Mouse (Mus musculus) limb, embryonic 14.5 days (tissue): ENCODE data around the gene Ppil1. TPM values are rescaled to one million over a fixed set of nuclear protein-coding genes. Genes with fewer than 3 reads are reported as not detected.
"Not testable (repeated sequence)": the region's sequence is repeated elsewhere in the genome, so short reads cannot be mapped to it uniquely, and the experiment has no call there.

Experiments
- ATAC-seq: fragments of 200-750 bp; cut with Nextera tagmentation; 2 replicates; pipeline ENCODE4 v1.8.0; 2017; ENCODE audit warnings: low read depth, moderate number of reproducible peaks, moderate TSS enrichment; ENCODE audit not compliant: low FRiP score
- DNase-seq: peaks from one replicate; pipeline ENCODE4 v3.0.0-alpha.2; 2015; ENCODE audit warnings: low spot score
- H3K27ac ChIP-seq: fragments of 300-500 bp; sonication (generic); replicated peaks from 2 replicates; pipeline ENCODE4 v1.5.1; 2014; ENCODE audit warnings: low read depth, mild to moderate bottlenecking, low read length, moderate library complexity, mixed read lengths
- H3K27me3 ChIP-seq: fragments of 300-500 bp; sonication (generic); 2 replicates; pipeline ENCODE4 v1.6.1; 2014; ENCODE audit warnings: low read length, mixed read lengths; ENCODE audit not compliant: control insufficient read depth, insufficient read depth
- H3K36me3 ChIP-seq: fragments of 300-500 bp; sonication (generic); 2 replicates; pipeline ENCODE4 v1.6.1; 2014; ENCODE audit warnings: mild to moderate bottlenecking, low read length, moderate library complexity, mixed read lengths; ENCODE audit not compliant: control insufficient read depth, insufficient read depth
- H3K4me1 ChIP-seq: fragments of 300-500 bp; sonication (generic); 2 replicates; pipeline ENCODE4 v1.6.1; 2014; ENCODE audit warnings: antibody characterized with exemption, low read length, mixed read lengths; ENCODE audit not compliant: control insufficient read depth, insufficient read depth
- H3K4me2 ChIP-seq: fragments of 300-500 bp; sonication (generic); replicated peaks from 2 replicates; pipeline ENCODE4 v1.6.1; 2014; ENCODE audit warnings: low read depth, mild to moderate bottlenecking, low read length, moderate library complexity; ENCODE audit not compliant: severe bottlenecking
- H3K4me3 ChIP-seq: fragments of 300-500 bp; sonication (generic); replicated peaks from 2 replicates; pipeline ENCODE4 v1.5.1; 2014; ENCODE audit warnings: low read length
- H3K9ac ChIP-seq: fragments of 300-500 bp; sonication (generic); 2 replicates; pipeline ENCODE4 v1.6.1; 2014; ENCODE audit warnings: mild to moderate bottlenecking, low read depth, low read length, moderate library complexity; ENCODE audit not compliant: severe bottlenecking
- H3K9me3 ChIP-seq: fragments of 300-500 bp; sonication (generic); 2 replicates; pipeline ENCODE4 v1.6.1; 2016; ENCODE audit warnings: low read length; ENCODE audit not compliant: control insufficient read depth
- POLR2A ChIP-seq: fragments of 200-500 bp; IDR thresholded peaks from 2 replicates; pipeline ENCODE4 v1.8.0; 2012; ENCODE audit warnings: inconsistent platforms, mild to moderate bottlenecking, moderate library complexity, borderline replicate concordance; ENCODE audit not compliant: insufficient read depth, insufficient read length; ENCODE audit errors: extremely low read depth
- WGBS: fragments of 180-500 bp; shearing (Covaris S2); extraction: QIAGEN DNeasy Blood & Tissue Kit; methylation state at CpG from one replicate; pipeline ENCODE4 v1.1.7; 2014; 5-methylcytosine and 5-hydroxymethylcytosine counted together
- polyA plus RNA-seq, 2 experiments: library from polyadenylated mRNA; depleted of rRNA in 1 of 2; stranded (reverse) in 1 of 2; unstranded in 1 of 2; fragments of >200 nt; fragmentation: Nextera tagmentation in 1 of 2; extraction: Ambion mirVana in 1 of 2; gene quantifications; 2 replicates each; pipeline versions ENCODE4 v1.2.1 to v1.2.3; 2012 to 2014

The Ppil1 gene
- polyA plus RNA-seq, 2 experiments, result 78.5 to 130 TPM

DNA sequence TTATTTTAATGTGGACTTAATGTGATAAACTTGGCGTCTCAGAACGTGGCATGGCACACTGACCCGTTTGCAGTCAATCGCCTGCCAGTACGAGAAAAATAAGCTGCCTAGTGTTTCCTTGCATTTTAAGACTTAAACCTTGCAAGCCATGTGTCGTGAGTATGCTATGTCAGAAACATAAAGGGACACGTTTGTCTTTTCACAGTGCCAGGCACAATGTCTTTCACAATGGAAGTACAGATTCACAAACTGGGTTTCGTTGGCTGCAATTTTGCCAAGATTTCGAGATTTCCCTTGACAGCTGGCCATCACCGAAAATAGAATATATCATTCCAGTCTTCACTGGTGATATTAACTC, 5.3 kb upstream of the Ppil1 start:
- Histone ChIP-seq H3K9ac (peak overlapping the region; percentile 95), H3K27me3 (no peaks in the 10 kb centered on the region), H3K4me3 (peak overlapping the region; percentile 88), H3K36me3 (no peaks in the 10 kb centered on the region), H3K27ac (peak overlapping the region; percentile 91), H3K4me1 (peaks cover 19% of the 10 kb centered on the region), H3K9me3 (no peaks in the 10 kb centered on the region), H3K4me2 (peak overlapping the region; percentile 71)
- DNase-seq (no peak), ATAC-seq (no peak)
- WGBS, result 18% methylated on average over 10 of the region's 10 CpGs
- no peak for TF ChIP-seq POLR2A

- H3K27me3 ChIP-seq, result no peaks in the 10 kb centered on the region
- H3K9ac ChIP-seq, result peak within 1 kb of the TSS; percentile 95
- no peaks in the 10 kb centered on the region for H3K36me3 ChIP-seq
- under 1% methylated on average over 49 of the region's 63 CpGs for WGBS
- DNase-seq, result peak; percentile 95
- TF ChIP-seq POLR2A, result peak; percentile 89
- H3K4me2 ChIP-seq, result peak within 1 kb of the TSS; percentile 71
- ATAC-seq, result peak; percentile 86
- H3K4me3 ChIP-seq, result peak within 1 kb of the TSS; percentile 88
- H3K4me1 ChIP-seq, result peaks cover 17% of the 10 kb centered on the region
- H3K27ac ChIP-seq, result peak within 1 kb of the TSS; percentile 91
- no peaks in the 10 kb centered on the region for H3K9me3 ChIP-seq
These were observed 4.8 kb upstream of the Ppil1 start, which contains the start of gene BC004004 for GRCm38 (mm10) chr17:29268682-29269348. TSS of gene BC004004 (plus strand) at chr17:29268788.

GRCm38 (mm10) chr17:29267931-29268681, 4.1 kb upstream of the Ppil1 start:
- TF ChIP-seq POLR2A, result no peak
- no peaks in the 10 kb centered on the region for H3K27me3 ChIP-seq
- H3K4me1 ChIP-seq, result peaks cover 16% of the 10 kb centered on the region
- peak overlapping the region; percentile 95 for H3K9ac ChIP-seq
- WGBS, result 61% methylated on average over 6 of the region's 6 CpGs
- peak overlapping the region; percentile 71 for H3K4me2 ChIP-seq
- ATAC-seq, result peak; percentile 4; the same call in 1 of the 2 replicates
- no peaks in the 10 kb centered on the region for H3K36me3 ChIP-seq
- no peak for DNase-seq
- peak overlapping the region; percentile 88 for H3K4me3 ChIP-seq
- peak overlapping the region; percentile 91; the same call in 1 of the 2 replicates for H3K27ac ChIP-seq
- no peaks in the 10 kb centered on the region for H3K9me3 ChIP-seq

GRCm38 (mm10) chr17:29267040-29267439, 3.1 kb upstream of the Ppil1 start:
- not testable (repeated sequence) for H3K27ac ChIP-seq, H3K27me3 ChIP-seq, H3K36me3 ChIP-seq, H3K9ac ChIP-seq, ATAC-seq, H3K9me3 ChIP-seq, H3K4me2 ChIP-seq, H3K4me3 ChIP-seq, DNase-seq
- peaks cover 19% of the 10 kb centered on the region for H3K4me1 ChIP-seq
- WGBS, result 92% methylated on average over 2 of the region's 2 CpGs

- Histone ChIP-seq H3K4me1 (peaks cover 17% of the 10 kb centered on the region), H3K9me3 (no peaks in the 10 kb centered on the region), H3K4me3 (peak overlapping the region; percentile 73), H3K36me3 (peaks cover 19% of the 10 kb centered on the region), H3K9ac (no peak overlapping the region; the same call in 1 of the 2 replicates), H3K4me2 (peak overlapping the region; percentile 54), H3K27me3 (no peaks in the 10 kb centered on the region), H3K27ac (peak overlapping the region; percentile 96)
- no peak for TF ChIP-seq POLR2A
- 77% methylated on average over 5 of the region's 5 CpGs for WGBS
- ATAC-seq (no peak), DNase-seq (no peak)
These were observed 774 bp upstream of the Ppil1 start for GRCm38 (mm10) chr17:29264760-29265159.
